Mouse (Mus musculus): ENCODE measurements around the gene Aqp5.
A peak's percentile ranks its signal among the peaks of the same experiment; 100 is the strongest.

Gene Aqp5

DNA sequence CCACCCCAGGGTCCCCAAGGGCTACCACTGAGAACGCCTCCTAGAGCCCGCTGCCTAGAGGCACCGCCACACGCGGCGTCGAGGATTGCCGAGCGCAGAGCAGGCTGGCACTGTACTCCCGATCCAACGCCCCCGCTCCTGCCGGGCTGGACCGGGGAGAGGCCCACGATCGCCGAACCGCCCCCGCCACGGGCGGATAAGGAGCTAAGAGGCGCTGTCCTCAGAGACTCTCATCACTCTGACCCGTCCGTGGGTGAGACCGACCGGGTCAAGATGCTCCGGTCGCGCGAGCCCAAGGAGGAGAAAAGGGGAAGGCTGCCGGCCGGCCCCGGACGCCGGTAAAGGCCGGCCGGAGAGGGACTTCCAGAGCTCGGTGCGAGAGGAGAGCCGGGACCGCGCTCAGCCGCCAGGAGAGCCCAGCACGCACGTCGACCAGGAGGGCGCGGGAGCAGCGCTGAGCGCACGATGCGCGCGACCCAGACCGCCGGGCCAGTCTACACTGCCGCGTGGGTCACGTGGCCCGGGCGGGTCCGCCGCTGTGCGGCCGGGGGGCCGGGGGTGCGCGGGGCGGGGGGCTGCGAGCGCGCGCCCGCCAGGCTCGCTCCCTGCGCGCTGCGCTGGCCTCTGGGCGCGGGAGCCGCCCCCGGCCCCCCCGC is at the start of gene Aqp5:
Gene Aqp5 (plus strand): TSS at position 354 of the 656 bp plus-strand sequence.
- peak; percentile 27 for DNase-seq

DNA sequence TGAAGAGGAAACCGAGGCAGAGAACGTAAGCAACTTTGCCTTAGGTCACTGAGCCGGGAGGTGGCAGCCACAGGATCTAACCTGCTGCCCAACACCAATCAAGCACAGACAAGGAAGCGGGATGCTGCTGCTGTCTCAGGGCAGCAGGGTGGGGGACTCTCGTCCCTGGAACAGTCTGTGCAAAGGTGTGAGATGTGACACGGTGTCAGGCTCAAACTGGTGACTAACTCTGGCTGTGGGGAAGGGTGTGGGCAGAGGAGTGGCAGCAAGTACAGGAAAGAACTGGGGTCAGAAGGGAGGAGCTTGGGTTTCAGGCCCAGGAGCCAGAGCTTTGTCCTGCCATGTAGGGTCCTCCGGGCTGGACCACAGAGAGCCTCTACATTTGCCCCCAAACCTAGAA is 46.5 kb upstream of the Aqp5 start:
- no peak for DNase-seq

DNA sequence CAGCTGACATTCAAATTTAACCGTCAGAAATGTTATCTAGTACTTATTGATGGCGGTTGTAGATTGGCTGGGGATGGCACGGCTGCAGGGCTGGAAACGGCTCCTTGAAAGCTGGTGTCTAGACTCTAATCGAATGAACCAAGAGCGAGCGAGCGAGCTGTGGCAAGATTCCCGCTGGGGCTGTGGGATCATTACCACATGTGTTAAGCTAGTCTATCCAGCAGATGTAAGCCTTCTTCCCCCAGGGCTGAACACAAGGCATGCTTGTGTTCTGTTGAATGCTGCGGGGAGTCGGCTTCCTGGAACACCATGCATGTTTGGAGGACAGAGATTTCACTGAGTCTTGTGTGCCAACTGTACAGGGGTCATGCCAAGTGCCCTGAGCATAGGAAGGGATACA is 44.0 kb upstream of the Aqp5 start:
- no peak for DNase-seq

DNA sequence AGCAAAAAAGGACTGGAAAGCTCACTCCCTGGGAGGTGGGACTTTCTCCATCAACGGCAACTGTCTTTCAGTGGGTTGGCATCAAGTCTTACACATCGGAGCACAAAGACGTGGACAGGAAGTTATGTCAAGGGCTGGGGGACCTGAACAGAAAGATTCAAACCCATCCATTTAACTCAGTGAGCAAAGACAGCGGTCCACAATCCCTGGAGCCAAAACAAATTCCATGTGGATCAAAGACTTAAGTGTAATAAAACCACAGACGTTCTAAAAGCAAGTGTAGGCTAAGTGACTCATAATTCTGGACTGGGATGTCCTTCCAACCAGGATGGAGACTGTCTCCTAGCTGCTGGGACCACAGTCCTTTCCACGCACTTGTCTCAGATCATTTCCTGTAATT is 42.9 kb upstream of the Aqp5 start:
- DNase-seq = no peak

DNA sequence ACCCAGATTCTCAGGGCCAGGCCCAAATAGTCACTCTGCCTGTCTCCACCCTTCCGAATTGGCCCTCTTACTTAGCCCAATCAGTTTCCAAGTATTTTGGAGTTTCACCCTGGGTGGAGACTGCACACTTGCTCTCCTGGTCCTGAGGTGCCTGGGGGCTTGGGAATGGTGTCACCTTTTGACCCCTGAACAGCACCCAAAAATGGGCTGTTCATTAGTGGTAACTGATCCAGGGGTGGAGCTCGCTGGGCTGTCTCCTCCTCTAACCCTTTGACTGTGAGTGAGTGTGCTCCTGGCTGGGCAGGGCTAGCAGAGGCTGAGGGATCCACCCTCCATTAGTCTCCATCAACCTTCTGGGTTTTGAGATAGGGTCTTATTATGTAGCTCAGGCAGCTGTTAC is 40.7 kb upstream of the Aqp5 start:
- DNase-seq = no peak

DNA sequence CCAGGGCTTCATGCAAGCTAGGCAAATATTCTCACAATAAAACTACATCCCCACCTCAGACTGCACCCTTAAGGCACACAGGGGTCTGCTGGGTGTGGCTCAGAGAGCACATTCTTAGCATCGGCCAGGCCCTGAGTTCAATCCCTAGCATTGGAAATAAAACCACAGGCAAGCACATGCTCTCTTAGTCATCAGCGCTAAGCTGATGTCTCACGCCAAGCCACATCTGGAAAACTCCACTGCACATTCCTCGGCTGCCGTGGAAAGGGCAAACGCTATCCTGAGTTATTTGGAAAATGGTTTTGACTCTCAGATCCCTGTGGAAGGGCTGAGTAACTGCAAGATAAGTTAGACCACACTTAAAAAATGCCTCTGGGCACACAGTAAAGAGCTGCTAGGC is 36.8 kb upstream of the Aqp5 start:
- DNase-seq = no peak

DNA sequence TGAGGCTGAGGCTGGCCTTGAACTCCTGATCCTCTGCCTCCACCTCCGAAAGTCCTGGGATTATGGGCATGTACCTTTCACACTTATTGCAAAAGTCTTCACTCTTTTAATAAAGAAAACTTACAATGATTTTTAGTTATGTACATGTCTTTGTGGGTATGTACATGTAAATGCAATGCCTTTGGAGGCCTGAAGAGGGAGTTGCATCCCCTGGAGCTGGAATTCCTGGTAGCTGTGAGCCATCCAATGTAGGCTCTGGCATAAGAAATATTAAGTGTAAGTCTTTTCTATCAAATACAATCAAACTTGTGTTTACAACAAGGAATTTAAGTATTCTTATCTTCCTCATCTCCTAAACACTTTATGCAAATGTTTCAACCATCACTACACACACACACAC is 31.6 kb upstream of the Aqp5 start:
- no peak for DNase-seq

DNA sequence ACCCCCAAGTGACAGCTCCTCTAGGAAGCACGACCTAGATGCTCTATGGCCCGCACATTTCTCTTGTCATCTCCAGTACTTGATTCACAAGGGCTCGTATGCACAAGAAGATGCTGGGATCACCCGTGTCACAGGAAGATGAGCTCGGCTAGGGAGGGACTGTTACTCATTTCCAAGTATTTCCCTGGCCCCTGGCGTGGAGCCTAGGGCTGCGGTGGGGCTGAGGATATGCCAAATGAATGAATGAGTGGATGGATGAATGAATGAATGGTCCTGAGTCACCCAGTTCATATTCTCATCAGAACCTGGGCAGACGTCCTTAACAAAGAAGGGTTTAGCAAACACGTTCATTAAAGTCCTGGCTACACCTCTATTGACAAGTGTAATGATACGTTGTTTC is 30.3 kb upstream of the Aqp5 start:
- no peak for DNase-seq

DNA sequence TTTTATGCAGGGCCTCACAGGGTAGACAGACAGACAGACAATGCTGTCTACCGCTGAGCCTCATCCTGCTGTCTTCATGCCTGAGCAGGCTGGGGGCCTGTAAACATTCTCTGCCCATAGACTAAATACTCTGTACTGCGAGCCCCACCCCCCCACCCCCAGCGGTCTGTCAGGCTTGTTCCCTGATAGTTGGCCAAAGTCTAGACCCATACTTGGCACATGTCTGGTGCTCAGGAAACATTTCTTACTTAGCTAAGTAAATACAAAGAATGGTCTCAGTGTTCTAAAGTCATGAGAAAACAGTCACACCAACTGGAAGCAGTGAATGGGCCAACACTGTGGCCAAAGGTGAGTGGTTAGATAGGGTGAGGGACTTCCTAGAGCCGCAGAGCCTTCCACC is 23.2 kb upstream of the Aqp5 start:
- no peak for DNase-seq

DNA sequence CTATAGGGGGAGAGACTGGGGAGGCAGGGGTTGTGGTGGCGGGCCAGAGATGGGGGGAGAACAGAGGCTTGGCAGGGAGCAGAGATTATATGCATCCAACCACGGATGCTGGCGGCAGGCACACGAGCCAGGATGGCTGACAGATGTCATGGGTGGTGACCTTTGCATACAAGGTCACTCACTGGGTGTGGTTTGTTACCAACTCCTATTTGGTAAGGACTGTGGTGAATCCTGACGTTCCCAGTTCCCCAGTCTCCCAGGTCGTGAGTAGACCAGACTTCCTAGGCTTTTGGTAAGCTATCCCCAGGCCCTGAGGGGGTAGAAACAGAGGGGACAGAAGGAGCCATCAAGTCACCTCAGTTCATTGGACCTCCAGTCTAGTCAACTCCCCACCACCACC is 21.9 kb upstream of the Aqp5 start:
- DNase-seq = no peak

DNA sequence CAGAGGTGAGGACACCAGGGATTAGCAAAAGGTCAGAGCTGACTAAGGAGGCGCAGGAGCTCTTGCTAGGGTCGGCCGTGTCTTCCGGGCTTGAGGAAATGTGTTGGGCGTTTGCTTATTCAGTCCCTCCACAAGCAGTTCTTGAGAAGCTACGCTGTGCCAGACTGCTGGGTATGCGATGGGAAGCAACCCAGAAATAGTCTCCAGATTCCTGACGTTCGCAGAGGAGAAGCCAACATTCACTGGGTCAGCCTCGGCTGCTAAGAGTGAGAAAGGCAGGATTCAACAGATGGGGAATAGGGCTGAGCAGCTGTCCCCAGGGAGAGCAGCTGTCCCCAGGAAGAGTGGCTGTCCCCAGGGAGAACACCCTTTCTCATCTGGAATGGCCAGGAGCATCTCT is 21.5 kb upstream of the Aqp5 start:
- DNase-seq = no peak

DNA sequence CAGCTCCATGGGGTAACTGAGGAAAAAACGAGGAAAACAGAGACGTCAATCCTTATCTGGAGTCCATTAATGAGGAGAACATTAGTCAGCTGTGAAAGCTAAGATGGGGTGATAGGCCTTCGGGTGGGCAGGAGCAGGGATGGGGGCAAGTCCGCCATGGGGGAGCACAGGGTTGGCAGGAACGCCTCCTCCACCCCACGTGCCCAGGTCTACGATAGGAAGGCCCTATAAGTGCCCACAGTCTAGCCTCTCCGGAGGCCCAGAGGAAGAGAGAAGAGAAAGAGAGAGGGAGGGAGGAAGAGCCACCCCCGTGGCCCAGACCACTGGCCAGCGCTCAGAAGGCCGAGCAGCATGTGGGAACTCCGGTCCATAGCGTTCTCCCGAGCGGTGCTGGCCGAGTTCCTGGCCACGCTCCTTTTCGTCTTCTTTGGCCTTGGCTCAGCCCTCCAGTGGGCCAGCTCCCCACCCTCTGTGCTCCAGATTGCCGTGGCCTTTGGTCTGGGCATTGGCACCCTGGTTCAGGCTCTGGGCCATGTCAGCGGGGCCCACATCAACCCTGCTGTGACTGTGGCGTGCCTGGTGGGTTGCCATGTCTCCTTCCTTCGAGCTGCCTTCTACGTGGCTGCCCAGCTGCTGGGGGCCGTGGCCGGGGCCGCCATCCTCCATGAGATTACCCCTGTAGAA is 11.6 kb upstream of the Aqp5 start, which contains the start of gene Aqp2:
Gene Aqp2 (plus strand): TSS at position 254 of the 684 bp plus-strand sequence.
- peak; percentile 59 for DNase-seq

DNA sequence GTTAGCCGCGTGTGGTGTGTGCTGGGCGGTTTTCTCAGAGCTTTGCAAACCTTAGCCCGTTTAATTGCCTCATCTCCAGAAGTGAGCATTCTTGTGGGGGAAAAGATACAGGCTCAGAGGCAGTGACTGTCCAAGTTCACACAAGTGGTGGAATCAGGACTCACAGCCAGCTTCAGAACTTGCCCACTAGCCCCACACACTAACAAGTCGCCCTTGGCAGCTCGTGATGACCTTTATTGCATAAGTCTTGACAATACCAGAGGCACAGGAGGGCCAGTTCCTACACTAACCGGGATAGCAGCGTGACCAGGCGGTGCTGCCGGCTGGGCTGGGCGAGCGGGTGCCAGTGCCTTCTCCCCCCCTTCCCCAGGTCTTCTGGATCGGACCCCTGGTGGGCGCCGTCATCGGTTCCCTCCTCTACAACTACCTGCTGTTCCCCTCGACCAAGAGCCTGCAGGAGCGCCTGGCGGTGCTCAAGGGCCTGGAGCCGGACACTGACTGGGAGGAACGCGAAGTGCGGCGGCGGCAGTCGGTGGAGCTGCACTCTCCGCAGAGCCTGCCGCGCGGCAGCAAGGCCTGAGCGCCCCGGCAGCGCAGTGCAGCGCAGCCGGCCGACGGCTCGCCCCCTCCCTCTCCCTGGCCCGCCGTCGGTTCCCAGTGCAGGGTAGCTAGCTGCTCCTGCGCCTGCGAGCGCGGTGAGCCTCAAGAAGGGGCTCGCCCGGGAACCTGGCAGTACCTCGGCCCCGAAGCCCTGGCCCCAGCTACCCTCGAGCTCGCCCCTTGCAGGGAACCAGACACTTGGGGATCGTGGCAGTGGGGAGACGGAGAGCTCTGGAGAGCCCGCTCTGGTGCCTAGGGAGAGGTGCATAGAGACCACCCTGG is 6.9 kb upstream of the Aqp5 start:
- DNase-seq = peak; percentile 50

DNA sequence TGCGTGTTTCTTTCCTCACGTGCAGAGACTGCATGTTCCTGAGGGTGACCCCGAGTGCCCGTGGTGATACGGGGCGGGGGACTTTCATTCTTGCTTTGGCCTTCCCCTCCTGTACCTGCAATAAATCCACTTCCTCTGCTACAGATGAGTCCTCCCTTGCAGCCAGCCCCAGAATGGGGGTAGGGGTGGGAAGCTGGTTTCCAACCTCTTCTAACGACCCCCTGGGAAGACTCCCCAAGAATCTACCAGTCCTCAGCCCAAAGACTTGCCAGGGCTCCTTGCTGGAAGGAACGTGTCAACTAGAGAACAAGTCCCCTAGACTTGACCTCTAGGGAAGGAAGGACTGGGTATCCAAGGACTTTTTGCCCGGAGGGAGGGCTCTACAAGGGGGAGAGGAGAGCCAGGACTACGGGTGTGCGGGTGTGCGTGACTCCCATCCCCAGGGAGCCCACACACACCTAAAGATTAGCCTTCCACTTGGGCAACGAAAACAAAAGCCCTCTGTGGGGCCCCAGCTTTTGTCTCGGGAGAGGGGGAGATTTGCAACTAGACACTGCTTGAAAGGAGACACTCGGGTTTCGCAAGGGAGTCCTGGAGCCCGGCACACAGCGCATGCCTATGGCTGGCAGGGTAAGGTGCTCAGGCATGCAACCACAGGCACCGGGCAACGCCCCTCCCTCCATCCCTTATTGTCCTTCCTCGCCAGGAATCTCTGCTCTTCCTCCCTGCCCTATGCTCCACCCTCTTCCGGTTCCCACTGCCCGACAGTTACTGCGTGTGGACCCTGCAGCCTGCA is 6.0 kb upstream of the Aqp5 start:
- DNase-seq = no peak

DNA sequence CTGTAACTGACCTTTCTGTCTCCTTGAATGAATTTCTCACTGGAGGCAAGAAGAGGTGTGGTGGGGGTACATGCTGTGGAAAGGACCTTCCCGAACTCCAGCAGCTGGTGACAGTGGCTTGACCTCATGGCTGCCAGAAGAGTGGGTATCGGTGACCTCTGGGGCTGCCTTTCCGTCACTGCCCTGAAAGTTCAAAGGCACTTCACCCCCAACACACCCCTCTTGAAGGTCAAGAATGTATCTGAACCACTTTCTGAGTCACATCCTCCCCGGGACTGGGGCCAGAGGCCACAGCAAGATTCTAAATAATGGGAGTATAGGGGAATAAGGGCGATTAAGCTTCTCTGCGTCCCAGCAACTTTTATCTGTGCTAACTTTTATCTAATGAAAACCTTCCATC is 4.8 kb upstream of the Aqp5 start:
- DNase-seq = no peak

DNA sequence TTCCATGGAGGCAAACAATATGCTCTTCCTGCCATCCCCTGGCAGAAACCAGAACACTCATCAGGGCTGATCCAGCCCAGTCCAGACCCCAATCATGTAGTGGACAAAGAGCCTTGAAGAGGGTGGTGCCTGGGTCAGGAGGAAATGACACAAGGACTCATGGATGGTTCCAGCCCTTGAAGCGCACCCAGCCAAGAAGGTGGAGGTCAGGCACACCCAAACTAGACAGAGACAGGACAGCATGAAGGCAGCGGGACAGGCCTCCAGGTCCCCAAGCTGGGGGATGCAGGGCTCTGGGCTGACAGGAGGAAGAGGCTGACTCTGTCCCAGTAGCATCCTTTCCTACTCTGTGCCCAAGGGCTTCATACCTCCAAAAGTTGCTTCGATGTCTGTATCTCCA is 4.1 kb upstream of the Aqp5 start:
- DNase-seq = no peak

DNA sequence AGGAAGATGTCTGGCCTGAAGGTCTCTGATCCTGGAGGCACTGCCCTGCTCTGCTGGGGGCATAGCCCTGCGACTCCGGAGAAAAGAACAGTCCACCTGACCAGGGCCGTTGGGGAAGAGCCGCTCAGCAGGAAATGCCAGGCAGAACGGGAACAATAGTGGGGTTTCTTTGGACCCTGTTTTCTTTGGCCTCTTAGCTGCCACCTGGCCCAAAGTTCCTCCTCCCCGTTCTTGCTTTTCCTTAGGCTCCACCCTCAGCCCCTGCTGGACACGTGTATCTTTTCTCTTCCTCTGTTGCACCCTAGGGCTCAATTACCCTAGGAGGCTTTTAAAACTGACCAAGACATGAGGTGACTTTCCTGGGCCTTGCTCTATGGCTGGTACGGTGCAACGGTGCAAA is 1.3 kb upstream of the Aqp5 start:
- no peak for DNase-seq

DNA sequence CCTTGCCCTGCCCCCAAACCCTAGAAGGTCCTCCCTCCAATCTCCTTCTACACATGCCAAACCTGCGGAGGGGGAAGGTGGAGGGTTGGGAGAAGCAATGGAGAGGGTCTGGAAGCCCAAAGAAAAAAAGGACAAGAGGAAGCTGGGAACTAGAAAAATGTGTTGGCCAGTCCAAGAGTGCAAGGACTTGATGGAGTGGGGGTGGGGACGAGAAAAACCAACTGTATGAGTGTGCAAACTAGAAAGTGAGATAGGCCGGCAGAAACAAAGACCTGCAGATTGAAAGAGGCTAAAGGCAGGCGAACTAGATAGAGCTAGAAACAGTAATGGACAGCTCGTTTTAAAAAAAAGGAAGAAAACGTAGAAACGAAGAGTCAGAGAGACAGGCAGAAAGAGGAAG is 878 bp upstream of the Aqp5 start:
- no peak for DNase-seq

DNA sequence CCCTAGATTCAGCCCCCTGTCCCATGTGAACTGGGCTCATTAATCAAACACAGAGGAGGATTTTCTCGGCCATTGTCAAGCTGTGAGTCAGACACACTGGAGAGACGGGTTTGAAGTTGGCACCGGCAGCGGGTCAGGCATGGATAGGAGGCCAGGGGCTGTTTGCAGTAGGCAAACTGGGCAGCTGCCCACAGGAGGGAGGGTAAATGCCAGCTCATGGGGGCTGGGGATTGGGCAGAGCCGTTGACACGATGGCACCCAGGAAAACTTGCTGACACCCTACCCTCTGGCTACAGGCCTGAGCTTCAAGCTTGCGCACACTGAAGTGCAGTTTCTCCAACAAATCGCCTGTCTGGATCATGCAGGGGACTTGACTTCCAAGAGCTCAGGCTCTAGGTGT is 1.6 kb downstream of the Aqp5 start:
- peak; percentile 47 for DNase-seq

DNA sequence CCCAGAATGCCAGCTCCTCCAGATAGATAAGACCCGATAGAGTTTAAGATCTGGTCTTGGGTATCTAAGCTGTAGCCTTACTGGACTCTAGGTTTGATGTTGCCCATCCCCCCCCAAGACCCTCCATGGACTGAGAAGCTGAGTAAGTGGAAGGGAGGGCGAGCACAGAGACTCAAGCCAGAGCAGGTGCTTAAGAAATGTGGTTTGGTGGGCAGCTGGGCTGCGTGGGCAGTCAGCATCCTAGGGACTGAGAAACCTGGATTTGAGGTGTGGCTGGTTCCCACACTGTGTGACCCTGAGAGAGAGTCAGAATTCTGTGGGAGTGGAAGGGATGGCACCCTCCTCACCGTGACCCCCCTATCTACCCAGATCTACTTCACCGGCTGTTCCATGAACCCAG is 2.3 kb downstream of the Aqp5 start:
- DNase-seq = peak; percentile 26

DNA sequence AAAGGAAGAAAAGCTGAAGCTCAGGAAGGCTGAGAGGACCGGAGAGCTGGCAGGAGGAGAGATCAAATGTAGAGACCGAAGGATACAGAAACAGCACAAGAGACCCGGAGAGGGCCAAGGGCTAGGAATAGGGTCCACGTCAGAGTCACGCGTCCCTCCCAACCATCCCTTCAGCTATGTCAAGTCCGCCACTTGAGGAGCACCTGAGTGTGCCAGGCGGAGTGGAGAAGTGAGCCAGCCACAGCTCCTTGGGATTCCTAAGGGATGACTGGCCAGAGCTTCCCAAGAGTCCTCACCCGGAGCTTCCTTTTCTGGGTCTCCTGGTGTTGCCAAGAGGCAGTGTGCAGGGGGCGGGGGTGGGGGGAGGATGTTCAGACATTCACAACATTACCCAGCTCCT is 4.4 kb downstream of the Aqp5 start:
- peak; percentile 53 for DNase-seq

DNA sequence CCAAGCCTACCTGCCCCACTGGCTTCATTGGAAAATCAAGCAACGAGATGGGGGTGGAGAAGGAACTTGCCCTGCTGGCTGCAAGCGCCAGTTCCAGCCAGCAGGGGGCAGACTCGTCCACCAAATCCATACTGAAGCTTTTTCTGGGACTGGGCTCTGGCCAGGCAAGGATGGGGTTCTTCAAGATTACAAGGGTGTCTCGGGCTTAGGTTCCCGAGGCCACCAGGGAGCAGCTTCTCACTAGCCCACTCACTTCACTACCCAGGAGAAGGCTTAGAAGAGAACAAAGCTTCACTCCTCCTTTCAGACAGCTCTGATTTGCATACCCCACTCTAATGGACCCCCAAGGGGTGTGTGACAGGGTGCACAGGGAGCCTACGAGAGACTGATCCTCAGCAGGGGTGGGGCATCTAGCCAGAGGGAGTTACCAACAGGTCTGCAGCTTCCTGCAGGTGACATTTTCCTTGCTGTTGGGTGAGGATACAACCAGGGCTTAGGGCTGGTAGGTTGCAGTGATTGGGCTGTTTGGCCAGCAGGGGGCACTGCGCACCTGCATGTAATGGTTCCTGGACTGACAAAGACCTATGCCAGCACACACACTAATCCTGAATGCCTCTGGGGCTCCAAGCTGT is 5.6 kb downstream of the Aqp5 start:
- peak; percentile 96 for DNase-seq

DNA sequence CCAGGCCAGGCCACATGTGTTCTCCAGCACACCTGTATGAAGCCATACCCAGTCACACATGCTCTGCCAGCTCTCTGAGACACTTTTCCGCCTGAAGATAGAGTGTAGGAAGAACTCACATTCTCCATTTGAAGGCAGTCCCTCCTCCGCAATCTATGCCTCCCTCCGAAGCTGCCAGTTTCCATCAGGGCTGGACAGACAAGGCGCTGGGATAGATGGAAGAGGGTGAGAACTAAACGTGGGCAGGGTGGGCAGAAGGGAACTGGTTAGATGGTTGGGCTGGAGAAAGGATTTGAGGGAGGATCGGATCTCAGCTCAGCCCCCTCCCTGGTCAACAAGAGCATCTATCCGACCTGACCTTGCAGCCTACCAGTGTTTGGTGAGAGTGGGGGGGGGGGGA is 6.3 kb downstream of the Aqp5 start:
- peak; percentile 66 for DNase-seq

All from cerebellum, adult 9-11 months (tissue).